In genomic region chr7:127876467-127877348, GRCm38 (mm10) we compare ENCODE assay signal across 8 mouse cellular contexts. TPM values are rescaled to one million over a fixed set of nuclear protein-coding genes. Genes with fewer than 3 reads are reported as not detected.
DNase-seq lines count a peak whose midpoint lies in the region; ATAC-seq and TF ChIP-seq lines count a peak whose summit lies in the region.

Gene Zfp668, minus strand, starts transcription at chr7:127876828.

- peak within 1 kb of the TSS; percentile 97 for H3K9ac ChIP-seq in forebrain, embryonic 12.5 days
- H3K9ac ChIP-seq in liver, postnatal 0 days (replicated peaks): peak within 1 kb of the TSS; percentile 95
- peak within 1 kb of the TSS; percentile 97 for H3K9ac ChIP-seq in neural tube, embryonic 14.5 days (replicated peaks; ENCODE audit: low read depth, low read length)

- intact Hi-C loops in heart, postnatal 10 days (cut with DNase I): loop anchor here (5.0 kb wide), 1 partner anchor 74 kb away; the partner anchor contains the start of gene Hsd3b7

- peak within 1 kb of the TSS; percentile 100 for H3K4me3 ChIP-seq in E14TG2a.4 (replicated peaks; ENCODE audit: low read length)
- H3K4me3 ChIP-seq in forebrain, embryonic 12.5 days (replicated peaks): peak within 1 kb of the TSS; percentile 95
- peak within 1 kb of the TSS; percentile 99 for H3K4me3 ChIP-seq in liver, postnatal 0 days (ENCODE audit: low read depth, low read length)
- H3K4me3 ChIP-seq in neural tube, embryonic 14.5 days (ENCODE audit: low read depth, low read length): peak within 1 kb of the TSS; percentile 92

- TF ChIP-seq CTCF in E14TG2a.4 (conservative IDR thresholded peaks at IDR 0.05; ENCODE audit: low read length): no peak
- no peak for TF ChIP-seq CTCF in liver, postnatal 0 days (IDR thresholded peaks at IDR 0.05; ENCODE audit: low read depth)

- DNase-seq in c-Kit-positive CD71-positive TER-119-positive erythroid progenitor cells, embryonic 14.5 days (ENCODE audit: low spot score): peak; percentile 90
- peak; percentile 93 to 96 for DNase-seq in heart, postnatal 10 days
- DNase-seq in large intestine, adult 2 months (ENCODE audit: low read depth, low spot score): peak; percentile 73
- peak; percentile 94 for DNase-seq in liver, postnatal 0 days
- DNase-seq in testis, postnatal 10 days (ENCODE audit: low spot score): peak; percentile 90

- H3K9me3 ChIP-seq in E14TG2a.4 (ENCODE audit: low read length): no peaks in the 10 kb centered on the region
- no peaks in the 10 kb centered on the region for H3K9me3 ChIP-seq in forebrain, embryonic 12.5 days
- H3K9me3 ChIP-seq in liver, postnatal 0 days (ENCODE audit: low read length): no peaks in the 10 kb centered on the region; the same call in 1 of the 2 replicates
- no peaks in the 10 kb centered on the region for H3K9me3 ChIP-seq in neural tube, embryonic 14.5 days (ENCODE audit: control insufficient read depth, low read length)

- under 1% methylated on average over 60 of the region's 60 CpGs for WGBS in forebrain, embryonic 12.5 days
- under 1% methylated on average over 60 of the region's 60 CpGs for WGBS in large intestine, adult 2 months
- WGBS in liver, postnatal 0 days (ENCODE audit: insufficient replicate concordance): under 1% methylated on average over 60 of the region's 60 CpGs
- WGBS in neural tube, embryonic 14.5 days: under 1% methylated on average over 60 of the region's 60 CpGs

- TF ChIP-seq EP300 in liver, postnatal 0 days (IDR thresholded peaks at IDR 0.05; ENCODE audit: low read depth): peak; percentile 66; the same call in 1 of the 2 replicates

- peak within 1 kb of the TSS; percentile 100 for H3K27ac ChIP-seq in forebrain, embryonic 12.5 days
- H3K27ac ChIP-seq in liver, postnatal 0 days (ENCODE audit: low read depth): peak within 1 kb of the TSS; percentile 97
- H3K27ac ChIP-seq in neural tube, embryonic 14.5 days (ENCODE audit: low read depth, low read length): peak within 1 kb of the TSS; percentile 99

- H3K4me2 ChIP-seq in forebrain, embryonic 12.5 days: peak within 1 kb of the TSS; percentile 92
- peak within 1 kb of the TSS; percentile 98 for H3K4me2 ChIP-seq in liver, postnatal 0 days (ENCODE audit: low read depth, low read length)
- H3K4me2 ChIP-seq in neural tube, embryonic 14.5 days (ENCODE audit: low read depth, low read length): peak within 1 kb of the TSS; percentile 74

- H3K27me3 ChIP-seq in E14TG2a.4 (ENCODE audit: insufficient read depth, low read length): no peaks in the 10 kb centered on the region
- no peaks in the 10 kb centered on the region for H3K27me3 ChIP-seq in forebrain, embryonic 12.5 days
- no peaks in the 10 kb centered on the region for H3K27me3 ChIP-seq in liver, postnatal 0 days (ENCODE audit: insufficient read depth, low read length)
- 0 out of 2 replicates have a peak, but pooled peaks cover 2% of the 10 kb centered on the region for H3K27me3 ChIP-seq in neural tube, embryonic 14.5 days (ENCODE audit: control insufficient read depth, insufficient read depth, low read length)

- H3K4me1 ChIP-seq in E14TG2a.4 (replicated peaks; ENCODE audit: low read depth, low read length): peaks cover 79% of the 10 kb centered on the region
- H3K4me1 ChIP-seq in forebrain, embryonic 12.5 days: peaks cover 26% of the 10 kb centered on the region
- peaks cover 26% of the 10 kb centered on the region for H3K4me1 ChIP-seq in liver, postnatal 0 days (ENCODE audit: insufficient read depth)
- H3K4me1 ChIP-seq in neural tube, embryonic 14.5 days (ENCODE audit: control insufficient read depth, insufficient read depth, low read length): peaks cover 22% of the 10 kb centered on the region

- peaks cover 66% of the 10 kb centered on the region for H3K36me3 ChIP-seq in E14TG2a.4 (ENCODE audit: insufficient read depth, low read length)
- H3K36me3 ChIP-seq in forebrain, embryonic 12.5 days (replicated peaks): peaks cover 46% of the 10 kb centered on the region
- peaks cover 36% of the 10 kb centered on the region for H3K36me3 ChIP-seq in liver, postnatal 0 days (replicated peaks; ENCODE audit: insufficient read depth, low read length)
- H3K36me3 ChIP-seq in neural tube, embryonic 14.5 days (ENCODE audit: control insufficient read depth, insufficient read depth, low read length): peaks cover 28% of the 10 kb centered on the region

- peak; percentile 64 for ATAC-seq in forebrain, embryonic 12.5 days (ENCODE audit: low FRiP score)
- ATAC-seq in liver, postnatal 0 days: peak; percentile 76
- ATAC-seq in neural tube, embryonic 14.5 days (ENCODE audit: low read depth): peak; percentile 62

RNA-seq across cellular contexts. Expression of gene Zfp668, which starts in this region (rescaled TPM):
- polyA plus RNA-seq in forebrain, embryonic 12.5 days (2016; fragmentation: Nextera tagmentation; extraction: Ambion mirVana): 33.9 and 38.2 TPM in 2 replicates
- total RNA-seq in heart, postnatal 10 days (2021): 1 to 10 TPM; 5.8 to 8.0 TPM
- polyA plus RNA-seq in large intestine, adult 2 months (2012; rRNA removed): 5.4 and 5.9 TPM in 2 replicates
- polyA plus RNA-seq in liver, postnatal 0 days (2015; fragmentation: Nextera tagmentation; extraction: Ambion mirVana): 3.7 and 4.5 TPM in 2 replicates
- 29.7 and 30.7 TPM in 2 replicates for polyA plus RNA-seq in neural tube, embryonic 14.5 days (2014; fragmentation: Nextera tagmentation; extraction: Ambion mirVana)

Comparison
In these comparisons a context has a peak if more than half of its experiments do, and no peak if none do; other contexts are left out.
1. Peak in every context shown above with its lines: DNase-seq, ATAC-seq, H3K4me3 ChIP-seq and H3K27ac ChIP-seq.